Mouse (Mus musculus) forebrain, embryonic 11.5 days (tissue): ENCODE measurements around the gene 4833427G06Rik. TPM values are rescaled to one million over a fixed set of nuclear protein-coding genes. Genes with fewer than 3 reads are reported as not detected.

Experiments used
- microRNA counts: library from miRNA; unstranded; fragments of <30 nt; microRNA quantifications from one replicate; lab custom pipeline; 2015
- microRNA-seq: library from miRNA; unstranded; fragments of <30 nt; microRNA quantifications from one replicate; pipeline ENCODE4, GENCODE M21; 2016; ENCODE audit not compliant: insufficient number of aligned reads
- polyA plus RNA-seq: library from polyadenylated mRNA; unstranded; fragments of >200 nt; fragmentation: Nextera tagmentation; extraction: Ambion mirVana; gene quantifications from 2 replicates; pipeline ENCODE4 v1.2.1, GENCODE M21; 2014

The 4833427G06Rik gene
- polyA plus RNA-seq, 1 experiment from 2014 or later: not detected

MicroRNAs encoded within 50 kb of the gene (microRNA counts, 519-probe panel; counts per million panel counts)
- 31.2 counts per million for microRNA mmu-miR-34b-3p (lab: Ali Mortazavi, UCI)
- microRNA mmu-miR-34b-5p (lab: Ali Mortazavi, UCI): 31.2 counts per million
- 31.2 counts per million for microRNA mmu-miR-34c (lab: Ali Mortazavi, UCI)

Small RNA genes lying within 50 kb of the gene (microRNA-seq; reads per million reads assigned to microRNA genes)
- gene Mir34b: 42.9 reads per million, percentile 25 among the genes with 10 or more reads in this experiment
- gene Mir34c: 1,379 reads per million, percentile 71 among the genes with 10 or more reads in this experiment

Other genes with a start within 250 kb of the 4833427G06Rik start
- gene Sik2, start 93.0 kb downstream of the 4833427G06Rik start, polyA plus RNA-seq: 17.1 and 18.4 TPM in 2 replicates
- gene Btg4, start 41.2 kb downstream of the 4833427G06Rik start, polyA plus RNA-seq: not detected in 2 replicates
- 1.3 and 1.7 TPM in 2 replicates for gene Layn, start 25.0 kb downstream of the 4833427G06Rik start, polyA plus RNA-seq
- not detected in 2 replicates for gene Gm32742, start 63.4 kb upstream of the 4833427G06Rik start, polyA plus RNA-seq
- not detected in 2 replicates for gene Pou2af1, start 111.6 kb upstream of the 4833427G06Rik start, polyA plus RNA-seq
- 1.0 and 2.3 TPM in 2 replicates for gene Colca2, start 176.5 kb upstream of the 4833427G06Rik start, polyA plus RNA-seq
- not detected in 2 replicates for gene 1810046K07Rik, start 226.8 kb upstream of the 4833427G06Rik start, polyA plus RNA-seq